Mouse (Mus musculus): ENCODE results near the gene Ninj1. TPM values are rescaled to one million over a fixed set of nuclear protein-coding genes. Genes with fewer than 3 reads are reported as not detected.

Ninj1 gene
- polyA plus RNA-seq, 1 experiment: 145 TPM

DNA sequence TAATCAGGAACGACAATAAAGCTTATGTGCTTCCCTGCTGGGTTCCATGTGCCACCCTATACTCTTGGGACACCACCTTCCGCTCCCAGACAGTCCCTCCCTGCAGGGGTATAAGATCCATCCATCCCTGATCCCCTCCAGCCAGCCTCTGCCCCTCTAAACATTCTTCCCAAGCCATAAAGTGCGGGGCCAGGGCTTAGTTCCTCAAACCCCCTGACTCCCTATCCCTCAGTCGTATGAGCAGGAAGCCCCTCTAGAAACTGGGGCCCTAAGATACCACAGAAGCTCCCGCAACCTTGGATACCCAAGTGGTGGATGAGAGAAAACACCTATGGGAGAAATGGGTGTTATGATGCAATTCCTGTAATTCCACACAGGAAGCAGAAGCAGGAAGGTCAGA is 8.9 kb downstream of the Ninj1 start:
- DNase-seq (ENCODE audit: low read depth): no peak

DNA sequence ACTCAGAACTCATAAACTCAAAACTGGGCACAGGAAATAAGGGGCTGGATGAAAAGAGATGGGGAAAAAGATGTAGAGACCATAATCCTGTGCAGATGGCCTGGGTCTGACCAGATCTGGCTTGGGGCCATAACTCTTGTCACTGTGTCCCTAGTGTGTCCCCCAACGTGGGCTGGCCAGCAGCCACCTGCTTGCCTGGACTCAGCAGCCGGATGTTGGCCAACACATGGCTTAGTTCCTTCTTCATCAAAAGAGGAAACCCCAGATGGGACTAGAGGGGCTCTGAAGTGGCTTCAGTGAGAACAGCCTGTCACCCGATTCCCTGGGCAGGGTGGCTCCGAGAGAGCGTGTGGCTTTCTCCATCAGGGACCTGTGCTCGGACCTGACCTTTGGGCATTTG is 9.5 kb downstream of the Ninj1 start:
- no peak for DNase-seq (ENCODE audit: low read depth)

DNA sequence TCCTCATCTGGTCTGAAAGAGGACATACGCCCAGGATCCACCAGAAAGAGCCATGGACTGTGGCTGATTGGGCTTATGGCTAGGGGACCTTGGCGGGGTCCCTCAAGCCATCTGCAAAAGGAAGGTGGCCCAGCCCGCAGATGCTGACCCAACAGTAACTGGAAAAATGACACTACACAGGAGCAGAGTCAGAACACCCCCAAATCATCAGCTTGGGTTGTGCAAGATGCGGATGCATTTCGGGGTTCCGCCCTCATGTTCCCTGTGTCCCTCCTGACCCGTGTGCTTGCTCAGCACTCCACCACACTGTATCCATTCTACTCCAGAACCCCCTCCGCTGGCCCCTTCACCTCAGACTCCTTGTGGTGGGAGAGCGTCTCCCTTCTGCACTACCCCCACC is 11.4 kb downstream of the Ninj1 start:
- no peak for DNase-seq (ENCODE audit: low read depth)

DNA sequence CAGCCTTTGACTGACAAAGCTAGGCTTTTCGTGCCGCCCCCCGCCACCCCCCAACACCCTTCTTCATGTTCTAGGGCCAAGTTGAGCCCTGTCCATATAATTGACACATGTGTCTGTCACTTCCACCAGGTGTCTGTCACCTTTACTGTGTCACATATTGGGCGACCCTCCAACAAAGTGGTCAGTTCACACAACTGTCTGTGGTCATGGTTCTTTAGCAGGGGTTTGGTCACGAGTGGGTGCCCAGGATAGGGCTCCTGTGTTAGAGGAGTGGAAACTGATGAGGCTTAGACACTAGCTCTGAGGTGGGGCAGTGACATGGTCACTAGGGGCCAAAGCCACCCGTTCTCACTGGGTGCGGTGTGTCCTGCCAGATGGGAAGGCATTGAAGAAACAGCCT is 12.6 kb downstream of the Ninj1 start:
- DNase-seq (ENCODE audit: low read depth): no peak

DNA sequence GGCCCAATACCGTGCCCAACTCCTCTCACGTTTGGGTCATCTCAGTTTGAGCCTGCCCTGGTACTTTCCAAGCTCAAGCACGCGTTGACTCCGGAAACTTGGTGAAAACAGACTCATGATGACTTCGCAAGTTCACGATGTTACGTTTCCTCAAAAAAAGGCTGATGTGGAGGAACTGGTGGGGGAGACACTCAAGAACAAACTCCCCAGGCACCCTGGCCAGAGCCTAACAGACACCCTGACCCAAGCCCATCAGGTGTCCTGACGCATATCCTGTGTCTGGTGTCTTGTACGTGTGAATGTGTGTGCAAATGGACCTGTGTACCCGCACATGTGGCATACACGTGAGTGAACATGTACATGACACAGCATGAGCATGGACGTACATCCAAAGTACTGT is 13.4 kb downstream of the Ninj1 start:
- no peak for DNase-seq (ENCODE audit: low read depth)

DNA sequence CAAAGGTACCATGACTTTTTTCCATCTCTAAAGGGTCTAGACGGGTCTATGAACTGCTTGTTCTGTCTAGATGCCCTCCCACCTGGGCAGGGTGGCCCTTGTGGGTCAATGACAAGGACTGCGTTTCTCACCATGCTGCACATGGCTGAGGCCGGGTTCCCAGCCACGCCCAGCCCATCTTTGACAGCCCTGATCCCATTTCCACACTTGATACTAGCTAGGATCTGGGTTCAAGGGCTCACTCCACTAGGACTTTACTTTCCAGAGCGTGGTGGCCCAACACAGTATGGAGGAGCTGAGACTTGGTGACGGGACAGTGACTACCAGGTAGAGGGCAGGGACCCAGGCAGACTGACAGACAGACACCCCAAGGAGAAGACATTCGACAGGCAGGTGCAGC is 15.3 kb downstream of the Ninj1 start:
- no peak for DNase-seq (ENCODE audit: low read depth)

DNA sequence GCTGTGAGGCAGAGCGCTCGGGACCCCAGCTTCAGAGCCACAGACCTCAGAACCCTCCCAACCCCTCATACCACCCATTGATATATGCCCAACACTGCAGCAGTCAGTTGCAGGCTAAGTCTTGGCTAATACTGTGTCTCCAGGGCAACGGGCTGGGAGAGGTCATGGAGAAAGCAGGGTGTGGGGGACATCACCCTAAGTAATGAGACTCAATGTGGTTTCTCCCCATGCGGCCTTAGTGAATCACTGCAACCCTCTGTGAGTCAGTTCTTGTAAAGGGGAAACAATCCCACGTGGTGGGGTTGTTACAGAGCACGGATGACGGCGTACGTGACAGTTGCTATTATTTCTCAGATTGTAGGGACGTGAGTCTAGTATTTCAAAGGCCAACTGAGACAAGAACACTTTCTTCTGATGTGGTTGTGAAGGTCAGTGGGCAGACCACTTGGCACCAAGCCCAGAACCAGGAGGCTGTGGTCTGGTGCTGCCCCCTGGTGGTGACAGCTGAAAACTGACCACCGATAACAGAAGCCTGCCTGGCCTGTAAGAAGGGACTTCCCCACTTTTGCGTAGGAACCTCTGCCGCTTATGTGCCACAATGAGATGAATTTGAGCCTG is 18.2 kb downstream of the Ninj1 start:
- DNase-seq (ENCODE audit: low read depth): no peak

DNA sequence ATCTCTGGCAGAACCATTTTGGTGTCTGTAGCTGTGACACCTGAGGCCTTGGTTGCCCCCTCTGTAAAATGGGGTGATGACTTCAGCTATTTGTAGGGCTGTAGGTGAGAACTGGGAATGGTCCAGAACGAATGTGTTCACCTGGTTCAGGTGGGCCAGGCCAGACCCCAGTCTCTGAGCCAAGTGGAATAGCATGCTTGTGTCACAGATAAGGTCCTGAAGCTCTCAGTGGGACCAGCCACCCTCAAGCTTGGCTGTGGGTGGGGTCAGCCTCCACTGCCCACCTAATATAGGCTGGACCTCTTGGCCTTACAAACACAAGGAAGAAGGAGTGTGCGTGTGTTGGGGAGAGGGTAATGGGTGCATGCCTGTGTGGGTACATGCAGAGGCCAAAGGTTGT is 19.1 kb downstream of the Ninj1 start:
- no peak for DNase-seq (ENCODE audit: low read depth)

DNA sequence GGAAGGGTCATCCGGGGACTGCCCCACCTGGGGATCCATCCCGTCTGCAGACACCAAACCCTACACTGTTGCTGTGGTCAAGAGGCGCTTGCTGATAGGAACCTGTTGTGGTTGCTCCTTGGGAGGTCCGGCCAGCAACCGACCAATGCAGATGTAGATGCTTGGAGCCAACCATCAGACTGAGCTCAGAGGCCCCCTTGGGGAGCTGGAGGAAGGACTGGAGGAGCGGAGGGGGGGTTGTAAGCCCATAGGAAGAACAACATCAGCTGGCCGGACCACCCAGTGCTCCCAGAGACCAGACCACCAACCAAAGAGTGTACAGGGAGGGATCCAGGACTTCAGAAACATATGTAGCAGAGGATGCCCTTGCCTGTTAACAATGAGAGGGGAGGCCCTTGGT is 22.0 kb downstream of the Ninj1 start:
- DNase-seq (ENCODE audit: low read depth): no peak

DNA sequence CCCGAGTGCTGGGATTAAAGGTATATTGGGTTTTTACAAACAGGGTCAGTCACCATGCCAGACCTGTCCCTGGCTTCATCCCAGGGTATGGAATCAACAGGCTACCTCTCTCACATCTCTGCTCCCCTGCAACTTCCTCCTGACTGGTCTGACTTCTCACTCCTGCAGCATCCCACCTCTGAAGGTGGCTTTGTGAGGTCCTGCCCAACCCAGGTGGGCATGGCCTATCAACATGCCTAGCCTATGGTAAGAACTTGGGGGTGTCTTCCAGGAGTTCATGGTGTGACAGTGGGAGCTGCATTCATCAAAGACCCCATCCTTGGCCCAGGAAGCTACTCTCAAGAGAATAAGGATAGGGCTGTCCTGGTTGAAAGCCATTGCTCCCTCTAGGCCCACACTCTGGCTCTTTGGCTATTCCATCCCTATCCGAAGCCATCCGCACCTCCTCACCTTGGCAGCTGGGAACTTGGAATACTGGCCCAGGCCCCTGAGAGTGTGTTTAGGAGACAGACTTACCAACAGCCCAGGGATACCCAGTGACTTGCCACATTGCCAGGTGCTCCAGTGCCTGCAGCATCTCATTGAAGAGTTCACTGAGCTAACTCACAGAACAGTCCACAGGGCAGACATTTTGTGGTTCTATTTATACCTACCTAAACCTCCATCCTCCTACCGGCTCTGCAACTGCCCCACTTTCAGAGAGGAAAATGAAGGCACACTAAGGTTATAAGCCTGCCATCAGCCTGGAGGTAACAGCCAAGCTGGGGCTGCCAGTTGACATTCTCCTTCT is 25.6 kb downstream of the Ninj1 start:
- no peak for DNase-seq (ENCODE audit: low read depth)

DNA sequence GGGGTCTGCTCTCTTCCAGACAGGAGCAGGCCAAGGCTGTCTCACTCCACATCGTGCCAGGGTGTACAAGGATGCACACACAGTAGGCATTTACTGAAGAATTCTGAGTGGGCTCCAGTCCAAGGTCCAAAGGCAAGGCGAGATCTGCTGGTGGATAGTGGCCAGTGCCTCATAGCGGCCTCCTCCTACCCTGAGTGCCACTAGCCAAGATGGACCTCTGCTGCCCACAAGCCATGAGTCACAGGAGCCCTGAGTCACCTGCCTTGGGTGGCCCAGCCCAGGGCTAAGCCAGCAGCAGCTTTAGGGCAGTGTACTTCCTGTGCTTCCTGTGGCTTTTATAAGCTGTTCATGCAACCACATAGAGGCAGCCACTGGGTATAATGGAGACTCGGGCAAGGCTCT is 26.2 kb downstream of the Ninj1 start:
- DNase-seq (ENCODE audit: low read depth): no peak

DNA sequence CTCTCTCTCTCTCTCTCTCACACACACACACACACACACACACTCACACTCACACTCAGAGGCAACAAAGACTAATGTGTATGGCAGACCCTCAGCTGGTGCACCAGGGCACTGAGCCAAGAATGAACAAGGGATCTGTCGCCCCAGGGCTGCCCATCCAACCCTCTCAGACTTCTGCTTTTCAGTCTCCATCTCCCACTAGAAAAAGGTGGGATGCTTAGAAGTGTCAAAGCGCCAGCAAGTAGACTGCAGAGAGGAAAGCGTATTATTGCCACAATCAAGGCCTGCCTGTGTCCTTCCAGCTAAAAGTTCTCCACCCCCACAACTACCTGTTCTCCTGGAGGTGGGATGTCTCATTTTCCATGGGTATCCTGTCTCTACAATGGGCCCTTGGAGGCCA is 27.2 kb downstream of the Ninj1 start:
- no peak for DNase-seq (ENCODE audit: low read depth)

DNA sequence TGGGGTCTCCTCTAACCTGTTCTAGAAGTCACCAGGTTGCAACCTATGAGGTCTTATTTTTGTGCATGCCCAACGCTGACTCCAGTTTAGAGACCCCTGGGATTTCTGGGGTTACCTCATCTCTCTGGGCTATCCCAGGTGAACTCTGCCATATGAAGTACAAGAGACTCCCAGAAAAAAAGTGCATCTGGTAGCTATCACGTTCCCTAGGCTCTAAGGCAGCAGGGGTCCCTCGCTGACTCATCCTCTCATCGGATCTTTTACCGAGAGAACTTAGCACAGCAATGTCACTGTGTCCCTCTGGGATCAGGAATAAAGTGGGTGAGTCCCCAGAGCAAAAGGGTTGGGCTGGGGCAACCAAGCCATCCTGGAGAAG is 27.8 kb downstream of the Ninj1 start:
- DNase-seq (ENCODE audit: low read depth): no peak

DNA sequence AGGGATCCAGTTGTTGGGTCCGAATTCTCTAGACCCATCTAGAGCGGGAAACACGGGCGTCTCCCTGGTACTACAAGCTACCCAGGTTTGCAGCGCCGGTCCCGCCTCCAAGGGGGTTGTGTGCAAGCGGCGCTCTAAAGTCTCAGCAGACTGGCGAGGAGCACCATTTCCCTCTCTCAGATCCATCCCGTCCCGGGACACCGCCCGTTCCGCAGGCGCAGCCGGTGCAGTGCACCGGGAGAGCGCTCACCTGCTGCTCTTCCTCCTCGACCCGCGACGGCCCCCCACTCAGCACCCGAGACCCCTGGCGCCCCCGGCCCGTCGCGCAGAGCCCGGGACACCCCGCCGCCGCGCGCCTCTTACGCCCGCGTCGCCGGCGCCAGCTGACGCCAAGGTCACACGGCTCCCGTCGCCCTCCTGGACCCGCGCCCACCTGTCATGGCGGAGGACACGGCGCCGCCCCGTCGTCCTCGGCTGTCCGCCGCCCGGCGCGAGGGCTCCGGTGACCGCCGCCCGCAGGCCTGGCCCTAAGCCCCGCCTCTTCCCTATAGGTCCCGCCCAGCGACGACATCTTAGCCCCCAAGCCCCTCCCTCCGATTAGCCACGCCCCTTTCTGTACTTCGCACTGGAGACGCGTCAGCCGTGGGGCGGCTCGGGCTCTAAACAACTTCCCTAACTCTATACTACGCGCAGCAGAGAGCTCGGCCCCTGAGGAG is 28.4 kb downstream of the Ninj1 start, which contains the start of gene Card19:
Gene Card19, minus strand, starts transcription at position 534 of the 716 bp plus-strand sequence.
- DNase-seq (ENCODE audit: low read depth): peak; percentile 40

DNA sequence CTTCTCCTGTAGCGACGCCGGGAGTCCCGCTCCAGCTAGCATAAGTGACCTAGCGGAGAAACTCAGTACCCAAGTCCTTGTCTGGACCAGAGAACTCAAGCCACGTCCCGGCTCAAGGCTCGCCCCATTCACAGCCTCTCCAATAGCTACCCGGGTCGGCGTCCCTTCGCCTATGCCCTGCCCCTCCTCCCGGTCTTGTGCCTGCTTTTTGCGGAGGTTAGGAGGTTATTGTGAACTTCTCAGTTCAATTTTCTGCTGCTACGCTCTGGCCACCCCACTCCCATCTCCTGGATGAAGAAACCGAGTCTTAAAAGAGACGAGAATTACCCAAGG is 28.9 kb downstream of the Ninj1 start:
- no peak for DNase-seq (ENCODE audit: low read depth)

DNA sequence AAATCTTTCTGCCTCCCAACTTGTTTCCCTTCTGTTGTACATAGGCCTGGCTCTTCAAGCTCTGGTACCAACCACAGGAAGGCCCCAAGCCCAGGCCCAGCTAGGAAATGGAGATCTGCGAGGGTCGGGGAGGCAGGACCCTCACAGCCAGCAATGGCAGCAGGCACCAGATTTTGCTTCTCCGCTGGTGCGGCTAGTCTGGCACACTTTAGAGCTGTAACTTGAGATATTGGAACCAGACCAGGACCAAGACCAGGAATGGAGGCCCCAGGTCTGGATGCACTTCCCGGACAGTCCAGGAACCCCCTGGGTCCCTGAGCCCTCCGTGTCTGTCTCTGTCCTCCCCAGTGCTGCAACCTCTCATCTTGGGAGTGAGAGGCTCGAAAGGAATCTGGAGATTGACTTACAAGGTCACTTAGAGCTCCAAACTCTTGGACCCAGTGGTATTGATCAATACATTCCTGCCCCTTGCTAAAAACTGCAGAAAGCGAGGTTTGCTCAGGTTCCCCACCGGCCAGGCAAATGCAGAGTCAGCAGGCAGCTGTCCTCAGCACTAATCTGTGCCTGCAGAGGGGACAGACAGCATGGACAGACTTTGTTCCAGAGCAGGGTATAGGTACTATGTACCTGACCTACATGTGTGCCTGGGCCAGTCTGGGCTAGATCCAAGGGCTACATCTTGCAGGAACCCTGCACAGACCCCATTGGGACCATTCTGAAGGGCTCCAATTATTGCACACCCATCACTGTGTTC is 29.7 kb downstream of the Ninj1 start:
- no peak for DNase-seq (ENCODE audit: low read depth)

DNA sequence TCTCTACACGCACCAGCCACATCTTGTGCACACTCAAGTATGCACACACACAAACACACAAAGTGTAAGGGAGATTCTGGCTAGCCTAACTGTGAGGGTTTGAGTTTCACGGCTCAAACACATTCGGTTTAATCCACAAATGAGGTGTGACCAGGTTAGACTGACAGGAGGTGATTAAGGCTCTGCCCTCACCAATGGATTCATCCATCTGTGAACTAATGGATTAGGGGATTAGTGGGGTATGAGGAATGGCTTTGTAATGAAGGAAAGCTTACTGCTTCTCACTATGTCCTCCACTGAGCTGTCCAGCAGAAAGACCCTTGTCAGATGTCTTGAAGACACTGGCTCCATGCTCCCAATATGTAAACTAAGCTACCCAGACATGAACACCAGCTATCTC is 31.4 kb downstream of the Ninj1 start:
- DNase-seq (ENCODE audit: low read depth): no peak

DNA sequence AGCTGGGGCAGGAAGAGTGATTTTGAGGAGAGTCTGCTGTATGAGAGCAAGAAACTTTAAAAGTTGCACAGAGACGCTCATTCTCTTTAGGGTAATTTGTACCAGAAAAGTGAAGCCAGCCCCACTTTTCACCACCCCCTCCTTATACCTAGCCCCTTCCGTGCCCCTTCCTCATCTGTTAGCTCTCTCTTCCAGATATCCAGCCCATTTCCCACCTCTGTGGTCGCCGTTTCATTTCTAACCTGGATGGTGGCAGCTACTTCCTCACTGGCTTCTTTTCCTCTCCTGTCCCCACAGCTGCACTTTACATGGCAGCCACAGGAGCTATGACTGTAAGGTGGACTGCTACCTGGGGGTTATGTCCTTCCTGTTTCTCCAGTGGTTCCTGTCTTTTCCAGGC is 32.1 kb downstream of the Ninj1 start:
- DNase-seq (ENCODE audit: low read depth): no peak

DNA sequence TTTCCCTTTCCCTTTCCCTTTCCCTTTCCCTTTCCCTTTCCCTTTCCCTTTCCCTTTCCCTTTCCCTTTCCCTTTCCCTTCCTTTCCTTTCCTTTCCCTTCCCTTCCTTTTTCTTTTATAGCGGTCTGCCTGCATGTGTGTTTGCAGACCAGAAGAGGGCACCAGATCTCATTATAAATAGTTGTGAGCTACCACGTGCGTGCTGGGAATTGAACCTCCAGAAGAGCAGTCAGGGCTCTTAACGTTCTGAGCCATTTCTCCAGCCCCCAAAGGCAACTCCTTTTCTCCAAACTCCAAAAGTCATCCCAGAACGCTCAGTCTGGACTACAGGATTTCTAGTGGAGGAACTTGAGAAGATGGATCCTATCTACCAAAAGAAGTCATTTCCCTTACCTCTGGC is 33.6 kb downstream of the Ninj1 start:
- no peak for DNase-seq (ENCODE audit: low read depth)

DNA sequence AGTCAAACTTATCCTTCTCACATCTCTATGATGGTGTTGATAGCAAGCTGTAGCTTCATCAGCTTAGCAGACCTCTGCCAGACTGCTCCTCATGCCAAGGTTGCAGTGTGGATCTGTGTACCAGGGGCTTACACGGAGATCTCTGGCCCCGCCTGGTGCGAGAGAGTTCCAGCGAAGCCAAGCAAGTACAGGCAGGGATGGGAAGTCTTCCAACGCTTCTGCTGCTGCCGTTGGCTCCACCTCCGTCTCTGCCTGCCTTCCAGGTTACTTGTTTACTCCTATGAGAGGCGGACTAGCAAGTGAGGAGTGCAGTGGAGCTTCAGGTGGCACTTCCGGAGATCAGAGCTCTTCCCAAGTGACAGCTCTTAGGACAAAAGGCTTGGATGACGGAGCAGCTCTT is 37.0 kb downstream of the Ninj1 start:
- DNase-seq (ENCODE audit: low read depth): no peak

DNA sequence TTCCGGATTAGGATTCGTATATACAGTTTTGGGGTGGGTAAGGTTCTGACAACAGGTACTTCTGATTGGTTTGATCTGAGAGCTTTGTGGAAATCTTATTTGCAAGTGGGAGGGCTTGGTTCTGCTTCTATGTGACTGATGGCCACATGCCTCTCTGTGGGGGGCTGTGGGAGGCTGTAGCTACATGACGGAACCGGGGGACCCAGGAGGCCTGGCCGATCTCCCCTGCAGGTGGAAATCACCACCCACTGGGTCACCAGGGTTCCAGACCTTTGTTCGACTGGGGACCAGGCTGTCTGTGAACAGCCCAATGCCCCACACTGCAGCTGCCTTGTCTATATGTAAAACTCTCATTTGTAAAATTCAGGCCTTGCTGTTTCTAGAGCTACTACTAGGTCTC is 37.4 kb downstream of the Ninj1 start:
- DNase-seq (ENCODE audit: low read depth): no peak

DNA sequence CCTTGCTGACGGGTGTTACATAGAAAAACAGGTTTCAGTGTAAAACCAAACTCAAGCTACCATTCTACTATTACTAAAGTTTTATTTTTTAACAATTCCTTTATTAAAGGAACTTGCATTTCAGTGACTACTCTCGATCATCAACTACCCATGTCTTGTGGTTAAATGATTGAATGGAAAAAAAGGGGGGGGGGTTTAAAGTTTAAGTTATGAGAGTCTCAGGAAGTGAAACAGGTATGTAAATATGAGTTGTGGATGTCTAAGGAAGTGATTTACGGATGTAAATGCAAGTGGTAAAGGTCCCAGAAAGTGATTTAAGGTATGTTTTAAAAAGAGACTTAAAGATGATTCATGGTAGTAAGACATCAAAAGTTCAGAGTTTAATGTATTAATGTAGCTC is 37.9 kb downstream of the Ninj1 start:
- no peak for DNase-seq (ENCODE audit: low read depth)

DNA sequence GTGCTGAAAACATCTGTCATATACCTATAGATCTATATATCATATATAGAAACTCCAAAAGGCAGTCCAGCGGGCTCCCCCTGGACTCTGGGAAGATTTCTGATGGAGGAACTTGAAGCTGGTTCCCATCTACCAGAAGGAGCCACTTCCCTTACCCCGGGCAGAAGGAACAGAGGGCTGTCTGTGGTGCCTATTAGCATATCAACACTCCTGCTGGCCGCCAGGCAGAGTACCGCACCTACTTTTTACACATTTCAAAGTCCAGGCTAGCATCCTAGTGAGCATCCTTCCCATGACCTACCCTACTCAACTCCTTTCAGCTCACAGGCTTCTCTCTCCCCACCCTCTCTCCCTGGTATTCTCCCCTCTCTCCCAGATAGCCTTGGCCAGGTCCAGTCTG is 38.3 kb downstream of the Ninj1 start:
- DNase-seq (ENCODE audit: low read depth): no peak
